Mouse (Mus musculus) left cerebral cortex, adult 2 months (tissue): ENCODE measurements around the gene Slc9b2. TPM values are rescaled to one million over a fixed set of nuclear protein-coding genes. Genes with fewer than 3 reads are reported as not detected.

Experiments
- DNase-seq, 2 experiments: peaks; one replicate each; pipeline ENCODE4 v3.0.0; 2021 to 2022; ENCODE audit warnings: low spot score in 2 of 2, mixed read lengths in 1 of 2; ENCODE audit errors: extremely low spot score in 1 of 2
- H3K27ac ChIP-seq: fragments of 200-600 bp; 2 replicates; pipeline ENCODE4 v1.8.1; 2022
- H3K4me3 ChIP-seq: fragments of 200-600 bp; 2 replicates; pipeline ENCODE4 v1.8.1; 2022
- CTCF ChIP-seq: fragments of 200-600 bp; IDR thresholded peaks from 2 replicates; pipeline ENCODE4 v1.8.1; 2022; ENCODE audit warnings: antibody characterized with exemption, mild to moderate bottlenecking, moderate library complexity
- intact Hi-C: fragments of 180-260 bp; cut with DNase I; formaldehyde crosslinking; loops from one replicate; pipeline ENCODE4 v1.15.1; 2025
- total RNA-seq, 2 experiments: library from RNA; stranded (reverse); gene quantifications; 2 replicates each; pipeline ENCODE4 v1.2.3; 2021

Slc9b2 gene
- total RNA-seq, 2 experiments from 2014 or later, result 3.8 to 4.0 TPM

- no peak overlapping the region for H3K27ac ChIP-seq
- intact Hi-C loops, result no loop called here
- no peak for TF ChIP-seq CTCF
- H3K4me3 ChIP-seq, result no peak overlapping the region
- no peak for DNase-seq
These were observed 69.9 kb downstream of the Slc9b2 start for GRCm38 (mm10) chr3:135377445-135377844.

- no peak for TF ChIP-seq CTCF
- intact Hi-C loops, result no loop called here
- H3K27ac ChIP-seq, result no peak overlapping the region
- H3K4me3 ChIP-seq, result no peak overlapping the region
- no peak for DNase-seq
These were observed 72.4 kb downstream of the Slc9b2 start for GRCm38 (mm10) chr3:135379868-135380267.

- H3K27ac ChIP-seq, result no peak overlapping the region
- DNase-seq, result no peak
- TF ChIP-seq CTCF, result no peak
- intact Hi-C loops, result no loop called here
- no peak overlapping the region for H3K4me3 ChIP-seq
These were observed 85.7 kb downstream of the Slc9b2 start for GRCm38 (mm10) chr3:135393186-135393585.

Other genes starting within 250 kb of the Slc9b2 start
- gene Cenpe, start 95.2 kb upstream of the Slc9b2 start, total RNA-seq, result 1 to 10 TPM in 1 of 2 experiments, under 1 TPM in 1; 0.91 to 1.4 TPM
- 1 to 10 TPM; 3.2 to 4.0 TPM for gene Bdh2, start 26.5 kb upstream of the Slc9b2 start, total RNA-seq
- gene Slc9b1, start 40.3 kb downstream of the Slc9b2 start, total RNA-seq, result under 1 TPM in 1 of 2 experiments, not detected in 1; 0.52 TPM
- gene Cisd2, start 116.2 kb downstream of the Slc9b2 start, total RNA-seq, result 10 to 100 TPM; 38.7 to 39.3 TPM
- 100 to 1,000 TPM; 225 to 229 TPM for gene Ube2d3, start 130.4 kb downstream of the Slc9b2 start, total RNA-seq
- 10 to 100 TPM in 1 of 2 experiments, 1 to 10 TPM in 1; 8.9 to 15.5 TPM for gene Manba, start 177.9 kb downstream of the Slc9b2 start, total RNA-seq